Mouse (Mus musculus): Measurements from ENCODE around the gene Abca1.
A peak's percentile ranks its signal among the peaks of the same experiment; 100 is the strongest.

Gene Abca1

GRCm38 (mm10) chr4:53159767-53160166 is at the start of gene Abca1:
TSS of gene Abca1 (minus strand) at chr4:53159895.
- DNase-seq (ENCODE audit: low spot score in 2 of 2), result peak; percentile 93 to 94

DNA sequence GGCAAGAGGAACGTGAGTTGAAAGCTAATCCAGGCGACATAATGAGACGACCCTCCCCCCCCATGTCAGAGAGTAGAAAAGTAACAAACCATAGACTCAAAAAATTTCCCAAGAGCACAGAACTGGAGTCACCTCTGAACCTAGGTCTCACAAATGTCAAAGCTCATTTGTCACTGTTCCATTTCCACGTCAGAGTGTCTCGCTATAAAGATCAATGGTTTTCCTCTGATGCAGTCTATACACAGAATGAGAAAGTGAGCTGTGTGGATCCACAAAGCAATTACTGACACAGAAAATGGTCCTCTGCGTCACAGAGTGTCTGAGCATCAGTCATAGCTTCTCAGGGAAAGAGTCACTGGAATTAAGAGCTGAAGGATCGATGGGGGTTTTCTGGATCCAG is 44.8 kb upstream of the Abca1 start:
- DNase-seq (ENCODE audit: low spot score in 2 of 2), result no peak

GRCm38 (mm10) chr4:53203595-53204400 is 44.1 kb upstream of the Abca1 start:
- DNase-seq (ENCODE audit: low spot score in 2 of 2), result no peak

DNA sequence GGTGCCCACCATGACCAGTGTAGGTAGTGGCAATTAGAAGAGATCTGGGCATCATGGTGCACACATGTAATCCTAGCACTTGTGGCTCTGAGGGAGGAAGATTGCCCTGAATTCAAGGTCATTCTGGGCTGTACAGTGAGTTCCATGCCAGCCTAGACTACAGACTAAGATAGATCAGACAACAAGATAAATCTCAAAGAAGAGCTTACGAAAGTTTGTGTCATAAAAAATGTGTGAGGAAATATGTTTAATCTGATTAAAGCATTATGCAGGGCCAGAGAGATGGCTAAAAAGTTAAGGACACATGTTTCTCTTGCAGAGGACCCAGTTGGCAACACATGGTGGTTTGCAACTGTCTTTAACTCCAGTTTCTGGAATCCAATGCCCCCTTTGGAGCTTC is 40.6 kb upstream of the Abca1 start:
- DNase-seq (ENCODE audit: low spot score in 2 of 2), result no peak

DNA sequence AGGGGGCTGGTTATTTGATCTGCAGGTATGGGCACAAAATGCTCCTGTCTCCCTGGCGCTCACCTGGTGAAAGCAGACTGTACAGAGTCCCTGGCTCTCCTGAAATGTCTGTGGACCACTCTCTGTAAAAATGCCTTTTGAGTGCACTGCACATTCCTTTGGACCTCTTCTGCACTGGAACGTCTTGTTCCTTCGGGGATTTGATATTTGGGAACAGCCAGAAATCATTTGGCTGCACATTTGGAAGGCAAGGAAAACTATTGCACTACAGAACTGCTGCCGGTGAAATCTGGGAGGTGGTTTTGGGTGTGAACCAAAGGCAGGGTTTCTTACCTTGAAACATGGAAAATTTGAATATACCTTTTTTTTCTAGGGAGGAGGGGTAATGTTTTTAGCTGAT is 38.1 kb upstream of the Abca1 start:
- peak; percentile 40 to 43 for DNase-seq (ENCODE audit: low spot score in 2 of 2)

GRCm38 (mm10) chr4:53196058-53196771 is 36.5 kb upstream of the Abca1 start:
- DNase-seq (ENCODE audit: low spot score in 2 of 2), result peak; percentile 90 to 93

GRCm38 (mm10) chr4:53187071-53187470 is 27.4 kb upstream of the Abca1 start:
- DNase-seq (ENCODE audit: low spot score in 2 of 2), result peak; percentile 78 to 93

GRCm38 (mm10) chr4:53186573-53186972 is 26.9 kb upstream of the Abca1 start:
- no peak for DNase-seq (ENCODE audit: low spot score in 2 of 2)

DNA sequence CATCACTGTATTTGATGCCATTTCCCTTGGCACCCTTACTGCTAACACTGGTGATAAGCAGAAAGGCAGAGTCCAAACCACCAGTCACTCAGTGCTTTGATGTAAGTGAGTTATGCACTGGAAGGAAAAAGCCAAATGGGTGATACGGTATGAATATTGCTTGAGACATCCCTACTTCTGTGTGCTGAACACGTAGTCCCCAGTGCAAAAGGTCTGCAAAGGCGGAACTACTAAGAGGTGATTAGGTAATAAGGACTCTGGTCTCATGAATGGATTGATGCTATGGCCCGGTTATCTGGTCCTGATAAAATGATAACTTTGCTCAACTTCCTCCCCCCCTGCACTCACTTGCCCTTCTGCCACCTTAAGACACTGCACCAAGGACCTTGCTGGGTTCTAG is 26.4 kb upstream of the Abca1 start:
- no peak for DNase-seq (ENCODE audit: low spot score in 2 of 2)

DNA sequence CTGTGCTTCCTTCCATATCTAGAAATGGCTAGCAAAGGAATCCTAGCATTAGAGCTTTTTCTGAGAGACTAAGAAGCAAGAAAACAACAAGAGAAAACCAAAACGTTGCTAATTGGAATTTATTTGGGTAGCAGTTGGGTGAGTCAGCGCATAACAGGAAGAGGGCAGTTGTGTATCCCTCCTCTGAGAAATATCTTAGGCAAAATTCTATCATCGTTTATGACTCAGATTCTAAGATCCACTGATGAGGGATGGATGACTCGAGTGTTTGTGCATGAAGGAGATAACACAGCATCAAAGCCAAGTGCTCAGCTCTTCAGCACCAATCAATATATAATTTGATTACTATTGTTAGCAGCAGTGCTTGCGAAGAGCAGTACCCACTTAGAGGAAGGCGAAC is 21.8 kb upstream of the Abca1 start:
- no peak for DNase-seq (ENCODE audit: low spot score in 2 of 2)

- no peak for DNase-seq (ENCODE audit: low spot score in 2 of 2)
Observed at GRCm38 (mm10) chr4:53179308-53179820, 19.7 kb upstream of the Abca1 start.

DNA sequence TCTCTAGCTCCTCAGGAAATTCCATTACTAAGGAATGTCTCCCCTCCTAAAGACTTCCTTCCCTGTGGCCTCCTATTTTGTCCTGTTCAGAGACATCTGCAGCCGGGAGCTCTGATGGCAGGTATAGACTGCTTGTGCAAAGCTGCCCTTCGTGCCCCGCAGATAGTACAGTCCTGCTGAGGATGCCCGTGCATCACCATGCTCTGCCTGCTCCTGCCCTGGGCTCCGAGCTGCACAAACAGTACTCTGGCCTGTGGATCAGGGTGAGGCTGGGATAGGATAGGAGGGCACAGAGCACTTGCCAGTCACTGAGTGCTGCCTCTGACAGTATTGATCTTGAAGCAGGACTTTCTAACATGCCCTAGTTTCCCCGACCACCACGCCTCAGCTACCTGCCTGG is 18.8 kb upstream of the Abca1 start:
- DNase-seq (ENCODE audit: low spot score in 2 of 2), result no peak

DNA sequence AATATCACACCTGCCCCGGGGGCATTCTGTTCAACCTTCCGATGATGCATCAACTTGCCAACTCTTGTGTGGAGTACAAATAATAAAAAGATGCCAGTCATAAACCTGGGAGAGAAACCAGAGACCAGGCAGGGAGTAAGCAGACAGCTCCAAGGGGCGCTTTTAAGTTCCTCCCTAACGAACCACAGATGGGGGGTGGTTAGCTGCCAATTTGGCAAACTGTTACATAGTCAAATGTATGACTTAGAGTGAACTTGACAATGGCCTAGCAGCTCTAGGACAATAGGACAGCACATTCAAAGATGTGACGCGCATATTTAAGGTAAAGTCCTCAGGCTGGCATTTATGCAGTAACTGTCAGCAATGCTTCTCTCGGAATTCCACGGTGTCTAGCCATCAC is 18.0 kb upstream of the Abca1 start:
- no peak for DNase-seq (ENCODE audit: low spot score in 2 of 2)

GRCm38 (mm10) chr4:53174906-53175305 is 15.2 kb upstream of the Abca1 start:
- DNase-seq (ENCODE audit: low spot score in 2 of 2), result no peak

DNA sequence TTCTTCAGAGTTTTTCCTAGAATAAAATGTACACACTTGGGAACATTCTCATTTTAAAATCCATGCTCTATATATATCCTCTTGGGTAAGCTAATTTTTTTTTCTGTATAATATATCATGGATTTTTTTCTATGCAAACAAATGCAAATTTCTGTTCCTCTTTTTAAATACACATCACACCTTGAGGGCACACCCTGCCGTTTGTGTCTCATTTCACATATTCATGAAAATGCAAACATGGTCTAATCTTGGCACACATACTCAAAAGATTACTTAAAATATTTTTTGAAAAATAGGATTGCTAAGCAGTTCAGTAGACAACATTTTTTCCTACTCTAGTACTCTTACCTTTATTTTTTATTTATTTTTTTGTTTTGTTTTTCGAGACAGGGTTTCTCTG is 10.7 kb upstream of the Abca1 start:
- DNase-seq (ENCODE audit: low spot score in 2 of 2), result no peak

GRCm38 (mm10) chr4:53165231-53165630 is 5.5 kb upstream of the Abca1 start:
- no peak for DNase-seq (ENCODE audit: low spot score in 2 of 2)

- DNase-seq (ENCODE audit: low spot score in 2 of 2), result peak; percentile 39 to 44
Observed at GRCm38 (mm10) chr4:53159176-53159575, 519 bp downstream of the Abca1 start.

DNA sequence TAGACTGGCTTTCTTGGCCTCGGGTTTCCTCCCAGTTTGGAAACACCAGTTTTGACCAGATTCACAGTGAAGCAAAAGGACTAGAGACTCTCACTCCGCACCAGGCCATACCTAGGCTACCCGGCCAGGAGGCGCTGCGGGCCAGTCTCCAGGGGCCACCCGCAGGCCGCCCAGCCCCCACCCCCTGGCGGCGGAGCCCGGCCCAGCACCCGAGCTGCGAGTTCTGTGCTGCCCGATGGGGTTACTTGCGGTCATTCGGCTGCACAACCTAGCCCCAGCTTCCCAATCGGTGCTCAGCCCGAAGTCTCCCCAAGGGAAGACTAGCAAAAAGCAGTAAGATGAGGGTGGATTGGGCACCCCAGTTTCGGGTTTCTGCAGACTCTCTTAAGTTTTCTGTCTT is 1.1 kb downstream of the Abca1 start:
- peak; percentile 84 to 88 for DNase-seq (ENCODE audit: low spot score in 2 of 2)

- no peak for DNase-seq (ENCODE audit: low spot score in 2 of 2)
Observed at GRCm38 (mm10) chr4:53155471-53155870, 4.2 kb downstream of the Abca1 start.

GRCm38 (mm10) chr4:53153711-53154110 is 6.0 kb downstream of the Abca1 start:
- no peak for DNase-seq (ENCODE audit: low spot score in 2 of 2)

- no peak for DNase-seq (ENCODE audit: low spot score in 2 of 2)
Observed at GRCm38 (mm10) chr4:53153061-53153460, 6.6 kb downstream of the Abca1 start.

- no peak for DNase-seq (ENCODE audit: low spot score in 2 of 2)
Observed at GRCm38 (mm10) chr4:53152655-53153054, 7.0 kb downstream of the Abca1 start.

- DNase-seq (ENCODE audit: low spot score in 2 of 2), result no peak
Observed at GRCm38 (mm10) chr4:53150516-53150915, 9.2 kb downstream of the Abca1 start.
